Mouse (Mus musculus): Measurements from ENCODE around the gene Lin7a.

DNA sequence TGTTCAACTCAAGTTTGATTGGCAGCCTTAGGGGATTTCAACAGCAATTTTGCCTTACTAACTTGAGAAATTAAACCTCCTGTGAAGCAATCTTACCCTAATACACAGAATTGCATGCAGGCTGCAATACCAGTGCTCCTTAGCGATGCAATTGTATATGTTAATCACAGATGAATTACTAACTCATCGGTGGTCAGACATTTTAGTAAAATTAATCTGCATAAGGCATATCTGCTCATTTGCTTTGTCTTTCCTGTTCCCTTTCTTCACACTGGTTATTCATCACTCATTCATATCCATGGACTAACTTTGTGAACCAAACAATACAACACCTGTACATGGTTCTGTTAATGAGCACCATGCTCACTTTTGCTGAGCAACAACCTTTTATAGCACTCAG is 20.2 kb upstream of the Lin7a start:
- TF ChIP-seq CEBPB (IDR thresholded peaks at IDR 0.05; ENCODE audit: insufficient read depth, poor library complexity, severe bottlenecking) (no peak), POLR2A (IDR thresholded peaks at IDR 0.05; ENCODE audit: insufficient read length, low read depth) (no peak), MAX (IDR thresholded peaks at IDR 0.05; ENCODE audit: low read depth) (no peak), MYOG (IDR thresholded peaks at IDR 0.05; ENCODE audit: control insufficient read depth in 1 of 3, insufficient read depth in 1 of 3, insufficient read length in 2 of 3, low read depth in 2 of 3) (no peak), E2F4 (IDR thresholded peaks at IDR 0.05; ENCODE audit: insufficient read depth) (no peak), TCF12 (IDR thresholded peaks at IDR 0.05; ENCODE audit: insufficient read depth, poor library complexity, severe bottlenecking) (no peak)

Data from myocyte (in vitro differentiated cells).